Mouse (Mus musculus) E14TG2a.4 (cell line): ENCODE measurements around the gene Zfp335.

Source experiments
- CTCF ChIP-seq: conservative IDR thresholded peaks from 2 replicates; pipeline ENCODE4 v1.5.1; 2014; ENCODE audit warnings: low read length
- NANOG ChIP-seq: IDR thresholded peaks from 2 replicates; pipeline ENCODE4 v1.6.1; 2014; ENCODE audit warnings: borderline replicate concordance, low read length, mixed read lengths
- POU5F1 ChIP-seq: IDR thresholded peaks from 2 replicates; pipeline ENCODE4 v1.6.1; 2014; ENCODE audit warnings: low read length, borderline replicate concordance

DNA sequence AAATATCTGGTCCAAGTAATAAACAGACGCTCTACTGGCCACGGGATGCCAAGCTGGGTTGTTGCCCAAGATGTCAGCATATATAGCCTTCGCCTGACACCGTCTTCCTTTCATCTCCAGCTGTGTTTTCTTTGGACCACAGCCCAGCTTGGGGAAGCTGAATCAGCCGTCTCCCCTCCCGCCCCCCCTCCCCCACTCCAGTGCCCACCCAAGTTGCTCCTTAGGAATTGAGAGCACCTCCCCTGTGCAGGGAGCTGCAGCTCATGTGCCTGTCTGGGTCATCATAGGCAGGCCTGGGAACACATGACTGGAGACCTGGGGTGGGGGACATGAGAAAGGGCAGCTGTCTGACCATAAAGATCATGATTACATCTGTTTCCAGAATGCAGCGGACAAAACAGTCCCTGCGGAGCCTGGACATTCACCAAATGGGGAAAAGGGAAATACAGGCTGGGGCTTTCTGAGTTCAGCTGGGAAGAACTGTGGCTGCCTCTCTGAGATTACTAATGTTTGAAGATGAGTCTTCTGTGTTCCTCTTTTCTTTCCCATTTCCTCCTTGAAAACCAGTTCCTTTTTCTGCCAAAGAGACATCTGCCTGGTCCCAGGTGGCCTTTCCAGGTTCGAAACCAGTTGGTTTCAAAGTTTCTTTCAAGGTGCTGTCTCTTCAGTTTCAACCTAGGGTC is 49.2 kb downstream of the Zfp335 start:
- TF ChIP-seq CTCF (no peak), NANOG (no peak), POU5F1 (no peak)
